Mouse (Mus musculus): ENCODE data around the gene Tsen54.
A peak's percentile ranks its signal among the peaks of the same experiment; 100 is the strongest.

The Tsen54 gene

DNA sequence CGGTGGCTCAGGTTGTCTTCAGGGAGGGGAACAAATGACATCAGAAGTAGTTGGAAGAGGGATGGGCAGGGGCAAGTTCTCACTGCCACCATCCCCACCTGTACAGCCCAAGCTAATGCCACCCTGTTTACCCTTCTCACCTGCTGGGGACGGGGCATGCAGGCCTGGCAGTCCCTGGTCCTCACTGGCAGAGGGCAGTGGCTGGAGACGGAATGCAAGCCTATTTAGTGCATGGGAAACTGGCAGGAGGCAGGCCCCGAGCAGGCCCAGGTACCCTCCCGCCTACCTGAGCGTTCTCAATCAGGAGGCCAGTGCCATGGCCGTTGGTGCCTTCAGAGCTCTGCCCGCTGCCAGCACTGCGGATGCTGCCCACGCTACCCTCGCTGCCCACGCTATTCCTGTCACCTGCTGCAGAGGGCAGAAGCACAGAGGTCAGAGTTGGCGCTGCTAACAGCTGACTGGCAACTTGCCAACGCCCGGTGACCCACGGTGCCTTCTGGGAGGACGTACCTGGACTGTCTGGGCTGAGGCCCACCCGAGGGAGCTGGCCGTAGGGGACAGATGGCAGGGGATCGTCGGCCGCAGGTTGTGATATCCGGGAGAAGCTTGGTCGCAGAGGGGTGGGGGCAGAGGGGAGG is 11.3 kb upstream of the Tsen54 start:
- DNase-seq (ENCODE audit: low spot score): no peak

DNA sequence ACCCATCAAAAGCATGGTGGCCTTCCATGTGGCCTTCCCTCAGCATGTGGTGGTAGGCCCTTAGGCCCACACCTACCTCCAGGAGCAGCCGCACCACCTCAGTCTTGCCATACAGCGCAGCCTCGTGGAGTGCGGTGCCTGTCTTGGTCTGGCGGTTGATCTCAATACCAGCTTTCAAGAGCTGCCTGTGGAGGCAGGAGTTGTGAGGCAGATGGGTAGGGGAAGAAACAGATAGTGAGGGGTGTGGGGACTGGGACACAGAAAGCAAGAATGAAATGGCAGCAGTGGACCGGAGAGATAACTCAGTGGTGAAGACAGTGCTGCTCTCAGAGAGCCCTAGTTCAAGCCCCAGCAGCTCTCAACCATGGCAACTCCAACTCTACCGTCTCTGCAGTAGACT is 9.5 kb upstream of the Tsen54 start:
- no peak for DNase-seq (ENCODE audit: low spot score)

- DNase-seq (ENCODE audit: low spot score): no peak
Measured at GRCm38 (mm10) chr11:115806154-115806553, 8.4 kb upstream of the Tsen54 start.

- DNase-seq (ENCODE audit: low spot score): no peak
Measured at GRCm38 (mm10) chr11:115807306-115807705, 7.2 kb upstream of the Tsen54 start.

DNA sequence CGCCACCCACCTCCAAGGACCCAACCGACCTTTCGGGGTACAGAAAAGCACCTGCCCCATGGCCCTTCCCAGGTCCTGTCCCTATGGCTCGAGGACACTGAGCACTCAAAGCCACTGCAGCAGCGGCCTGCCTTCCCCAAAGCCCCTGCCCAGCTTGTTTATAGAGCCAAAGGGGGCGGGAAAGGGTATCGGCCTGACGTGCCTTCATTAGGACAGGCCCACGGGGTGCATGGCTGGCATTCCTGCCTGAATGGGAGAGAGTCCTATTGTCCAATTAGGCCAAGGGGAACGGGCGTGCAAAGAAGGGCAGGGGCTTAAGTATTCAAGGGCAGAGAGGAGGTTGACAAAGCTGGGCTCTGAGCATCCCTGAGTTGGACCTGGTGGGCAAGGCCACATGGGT is 6.6 kb upstream of the Tsen54 start:
- DNase-seq (ENCODE audit: low spot score): no peak

GRCm38 (mm10) chr11:115808696-115809310 is 5.7 kb upstream of the Tsen54 start:
- no peak for DNase-seq (ENCODE audit: low spot score)

DNA sequence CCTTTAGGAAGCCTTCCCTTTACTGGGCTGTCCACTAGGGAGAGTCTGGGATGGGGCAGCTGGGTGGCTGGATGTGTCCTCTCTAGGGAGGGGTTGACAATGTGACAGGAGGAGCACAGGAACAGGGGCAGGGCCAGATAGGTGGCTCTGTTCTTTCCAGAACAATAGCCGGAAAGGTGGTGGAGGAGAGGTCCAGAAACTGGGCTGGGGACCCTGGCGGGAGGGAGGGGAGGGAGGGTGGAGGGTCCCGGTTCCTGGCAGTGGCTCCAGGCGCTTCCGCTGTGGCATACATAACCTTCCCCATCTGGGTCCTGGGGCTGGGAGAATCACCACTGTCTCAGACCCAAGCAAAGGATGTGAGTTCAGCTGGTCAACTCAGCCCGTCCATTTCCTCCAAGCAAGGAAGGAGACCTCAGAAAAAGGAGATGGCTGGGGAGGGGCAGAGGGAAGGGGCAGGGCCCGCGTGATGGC is 5.2 kb upstream of the Tsen54 start:
- DNase-seq (ENCODE audit: low spot score): no peak

DNA sequence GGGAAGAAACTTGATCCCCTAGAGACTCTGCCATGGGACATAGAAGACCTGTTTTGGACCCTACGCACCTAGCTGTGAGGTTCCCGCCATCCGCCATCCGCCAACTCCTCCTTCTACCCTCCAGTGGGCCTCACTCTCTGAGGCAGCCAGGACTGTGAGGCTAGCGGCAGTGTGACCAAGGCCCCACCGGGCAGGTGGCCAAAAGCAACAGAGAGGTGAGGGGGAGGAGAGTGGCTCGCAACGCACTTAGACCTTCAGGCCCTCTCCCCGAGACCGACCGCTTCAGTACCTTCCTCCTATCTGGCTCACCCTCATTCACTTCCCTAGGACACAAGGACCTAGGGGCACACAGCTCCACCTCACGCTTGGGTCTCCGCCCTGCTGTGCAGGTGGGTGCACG is 4.1 kb upstream of the Tsen54 start:
- DNase-seq (ENCODE audit: low spot score): no peak

DNA sequence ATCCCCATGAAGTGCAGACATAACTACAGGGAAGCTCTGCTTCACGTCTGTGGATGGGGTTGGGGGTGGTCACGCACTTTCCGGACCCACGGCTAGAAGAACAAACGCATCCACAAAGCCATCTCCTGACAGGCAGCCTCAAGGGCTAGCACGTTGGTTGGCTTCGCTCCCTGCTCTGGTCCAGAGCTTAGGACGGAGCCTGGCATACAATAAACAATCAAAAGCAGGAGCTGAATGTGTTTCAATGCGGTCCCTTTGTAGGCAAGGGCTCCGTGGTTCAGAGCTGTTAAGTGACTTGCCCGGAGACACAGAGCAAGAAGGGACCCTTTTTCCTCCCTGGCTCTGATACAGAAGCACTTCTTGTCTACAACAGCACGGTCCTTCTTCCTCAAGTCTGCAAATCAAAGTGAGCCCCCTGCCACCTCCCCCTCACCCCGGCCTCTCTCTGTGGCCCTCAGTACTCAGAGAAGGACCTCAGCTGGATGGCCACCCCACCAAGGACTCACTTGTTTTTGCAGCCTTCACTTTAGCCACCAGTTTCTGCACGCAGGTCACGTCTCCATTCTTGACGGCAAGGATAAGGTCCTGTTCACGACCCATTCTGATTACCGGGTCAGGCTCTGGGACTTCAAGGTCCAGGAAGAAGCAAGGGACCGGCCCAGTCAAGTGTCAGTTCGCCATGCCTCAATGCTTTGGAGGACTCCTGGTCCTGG is 3.0 kb upstream of the Tsen54 start:
- DNase-seq (ENCODE audit: low spot score): no peak

DNA sequence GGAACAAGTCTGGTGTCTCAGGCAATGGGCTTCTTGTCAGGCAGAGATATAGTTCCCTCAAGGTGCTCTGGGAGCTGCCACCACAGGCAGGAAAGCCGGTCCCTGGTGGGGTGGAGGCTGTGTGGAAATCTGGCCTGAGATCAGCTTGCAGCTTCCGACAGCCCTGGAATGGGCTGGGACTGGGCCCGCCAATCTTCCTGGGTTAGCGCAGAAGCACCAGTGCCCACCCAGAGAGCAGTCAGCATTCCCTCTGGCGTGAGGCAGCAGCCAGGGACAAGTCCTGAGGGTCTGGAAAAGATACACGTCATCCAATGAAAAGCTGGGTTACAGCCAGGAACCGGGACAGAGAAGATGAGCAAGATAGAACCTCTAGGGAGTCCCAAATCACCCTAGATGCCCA is 2.4 kb upstream of the Tsen54 start:
- no peak for DNase-seq (ENCODE audit: low spot score)

DNA sequence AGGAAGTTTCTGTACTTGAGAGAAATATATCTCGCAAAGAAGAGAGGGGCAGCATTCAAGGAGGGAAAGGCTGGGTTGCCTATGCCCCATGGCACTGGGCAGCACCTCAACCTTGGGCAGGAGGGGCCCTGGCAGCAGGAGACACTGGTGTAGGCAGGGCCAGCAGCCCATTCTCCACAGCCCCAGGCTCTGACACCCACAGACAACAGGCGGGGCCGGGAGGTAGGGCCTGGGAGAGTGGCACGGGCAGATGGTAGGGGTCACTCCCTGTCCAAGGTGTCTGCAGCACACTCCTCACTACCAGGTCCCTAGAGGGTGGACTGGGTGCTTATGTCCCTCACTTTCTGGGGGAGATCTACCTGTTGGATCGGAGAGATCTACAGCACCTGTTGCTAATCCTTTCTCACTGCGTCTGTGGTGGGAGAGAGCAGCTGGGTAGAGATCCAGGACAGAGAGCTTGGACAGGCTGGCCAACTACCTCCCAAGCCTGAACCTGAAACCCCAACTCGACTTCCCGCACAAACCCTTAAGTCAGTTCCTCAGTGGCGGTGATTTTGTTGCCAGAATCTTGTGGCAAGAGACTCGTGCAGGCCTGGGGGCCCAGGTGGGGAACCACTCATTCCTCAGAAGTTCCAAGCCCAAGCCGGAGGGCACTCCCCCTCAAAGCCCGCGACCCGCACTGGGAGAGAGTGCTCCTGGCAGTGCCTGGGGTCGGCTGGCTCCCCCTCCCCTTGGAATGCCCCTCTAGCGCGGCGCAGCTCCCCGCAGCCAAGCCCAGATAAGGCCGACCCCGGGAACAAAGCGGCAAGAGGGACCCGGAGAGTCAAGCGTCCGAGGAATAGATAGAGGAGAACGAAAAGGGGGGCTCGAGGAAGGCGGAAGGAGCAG is 1.7 kb upstream of the Tsen54 start:
- no peak for DNase-seq (ENCODE audit: low spot score)

GRCm38 (mm10) chr11:115813507-115814296 is 822 bp upstream of the Tsen54 start, which contains the start of gene Caskin2:
Gene Caskin2, minus strand, starts transcription at chr11:115813639.
- peak; percentile 92 for DNase-seq (ENCODE audit: low spot score)

- DNase-seq (ENCODE audit: low spot score): no peak
Measured at GRCm38 (mm10) chr11:115817331-115817730, 2.8 kb downstream of the Tsen54 start.

- DNase-seq (ENCODE audit: low spot score): no peak
Measured at GRCm38 (mm10) chr11:115819915-115820623, 5.5 kb downstream of the Tsen54 start.

- DNase-seq (ENCODE audit: low spot score): no peak
Measured at GRCm38 (mm10) chr11:115821001-115821400, 6.5 kb downstream of the Tsen54 start.

DNA sequence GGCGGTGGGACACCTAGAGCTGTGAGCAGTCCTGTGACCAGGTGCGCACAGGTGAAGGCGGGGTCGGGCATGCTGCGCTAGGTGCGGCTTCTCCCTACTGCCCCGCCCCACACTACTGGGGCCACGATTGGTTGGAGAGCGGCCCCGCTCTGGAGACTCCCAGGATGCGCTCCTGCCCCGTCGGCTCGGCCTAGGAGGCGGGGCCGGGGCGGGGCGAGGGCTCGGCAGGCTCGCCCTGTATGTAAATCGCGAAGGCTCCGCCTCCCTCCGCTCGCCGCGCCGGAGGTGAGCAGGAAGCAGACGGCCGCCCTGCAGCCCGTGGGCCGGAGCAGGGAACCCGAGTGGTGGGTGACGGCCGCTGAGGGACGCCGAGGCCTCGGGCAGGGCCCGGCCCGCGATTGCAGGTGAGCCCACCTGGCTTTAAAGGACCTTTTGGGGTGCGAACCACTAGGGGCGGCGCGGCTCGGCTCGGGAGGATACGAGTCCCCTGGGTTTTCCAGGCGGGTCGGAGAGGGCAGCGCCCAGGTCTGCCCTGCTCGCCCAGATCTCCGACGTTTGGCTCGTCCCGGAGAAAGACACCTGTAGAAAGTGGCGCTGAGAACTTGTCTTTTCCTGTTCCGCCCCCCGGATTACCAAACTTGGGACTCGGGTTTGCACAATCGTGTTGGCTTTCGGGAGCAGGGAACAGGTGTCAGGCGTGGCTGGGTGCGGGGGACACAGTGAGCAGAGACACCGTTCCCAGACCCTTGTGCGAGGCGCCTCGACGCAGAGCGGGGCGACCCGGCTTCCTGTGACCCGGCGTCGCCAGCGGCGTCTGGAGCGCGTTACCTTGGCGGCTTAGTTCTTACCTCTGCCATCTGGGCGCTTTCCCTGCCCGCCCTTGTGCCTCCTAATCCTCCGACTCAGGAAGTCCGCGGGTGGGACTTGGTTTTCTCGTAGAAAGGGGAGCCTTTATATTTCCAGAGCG is 9.5 kb downstream of the Tsen54 start, which contains the start of gene Llgl2:
Llgl2 (plus strand) TSS at position 276 of the 967 bp plus-strand sequence.
- peak; percentile 66 for DNase-seq (ENCODE audit: low spot score)

GRCm38 (mm10) chr11:115824813-115825212 is 10.3 kb downstream of the Tsen54 start:
- no peak for DNase-seq (ENCODE audit: low spot score)

DNA sequence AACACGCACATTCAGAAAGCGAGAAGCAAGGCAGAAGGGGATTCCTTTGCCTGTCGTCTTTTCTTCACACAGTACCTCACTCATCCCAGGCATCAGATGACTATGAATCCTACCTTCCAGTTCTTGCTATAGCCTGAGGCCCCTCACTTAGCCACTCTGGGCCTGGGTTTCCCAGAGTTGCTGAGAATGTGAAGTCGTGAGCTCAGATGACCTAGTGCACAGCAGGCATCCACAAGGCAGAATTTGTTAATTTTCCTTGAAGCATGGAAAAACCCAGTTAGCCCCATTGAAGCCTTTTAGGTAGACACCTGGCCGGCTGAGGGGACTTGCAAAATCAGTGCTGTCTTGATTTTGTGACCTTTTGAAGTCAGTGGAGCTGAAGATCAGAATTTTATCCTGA is 12.0 kb downstream of the Tsen54 start:
- no peak for DNase-seq (ENCODE audit: low spot score)

- DNase-seq (ENCODE audit: low spot score): no peak
Measured at GRCm38 (mm10) chr11:115827624-115828023, 13.1 kb downstream of the Tsen54 start.
